Mouse (Mus musculus): Measurements from ENCODE around the gene Itga11.
A peak's percentile ranks its signal among the peaks of the same experiment; 100 is the strongest.
"Not testable (repeated sequence)": the region's sequence is repeated elsewhere in the genome, so short reads cannot be mapped to it uniquely, and the experiment has no call there.

Itga11 gene

DNA sequence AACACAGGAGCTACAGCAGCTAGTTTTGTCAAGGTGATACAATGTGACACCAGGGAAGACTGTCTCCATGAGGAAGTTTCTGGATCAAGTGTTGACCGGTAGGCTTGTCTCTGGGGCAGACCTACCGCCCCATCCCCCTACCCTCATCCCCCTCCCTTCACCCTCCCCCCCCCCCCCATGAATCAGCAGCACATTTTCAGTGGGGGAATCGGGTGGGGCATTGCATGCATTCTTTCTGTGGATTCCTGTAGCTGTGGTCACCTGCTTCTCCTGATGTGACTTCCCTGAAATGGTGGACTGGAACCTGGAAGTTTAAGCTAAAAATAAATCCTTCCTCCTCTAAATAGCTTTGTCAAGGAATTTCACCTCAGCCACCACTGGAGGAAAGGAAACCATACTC lies 141.9 kb downstream of the Itga11 start:
- DNase-seq (ENCODE audit: low spot score): no peak

DNA sequence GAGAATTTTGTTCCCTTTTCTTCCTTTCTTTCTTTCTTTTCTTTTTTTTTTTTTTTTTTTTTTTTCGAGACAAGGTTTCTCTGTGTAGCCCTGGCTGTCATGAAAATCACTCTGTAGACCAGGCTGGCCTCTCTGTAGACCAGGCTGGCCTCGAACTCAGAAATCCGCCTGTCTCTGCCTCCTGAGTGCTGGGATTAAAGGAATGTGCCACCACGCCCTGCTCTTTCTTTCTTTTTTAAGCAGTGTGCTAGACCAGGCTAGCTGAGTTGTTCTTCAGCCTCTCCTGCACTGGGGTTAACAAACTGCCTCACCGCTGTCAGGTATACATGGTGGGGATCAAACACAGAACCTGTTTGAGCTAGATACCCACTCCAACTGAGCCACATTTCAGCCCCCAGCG lies 142.3 kb downstream of the Itga11 start:
- DNase-seq (ENCODE audit: low spot score): not testable (repeated sequence)

DNA sequence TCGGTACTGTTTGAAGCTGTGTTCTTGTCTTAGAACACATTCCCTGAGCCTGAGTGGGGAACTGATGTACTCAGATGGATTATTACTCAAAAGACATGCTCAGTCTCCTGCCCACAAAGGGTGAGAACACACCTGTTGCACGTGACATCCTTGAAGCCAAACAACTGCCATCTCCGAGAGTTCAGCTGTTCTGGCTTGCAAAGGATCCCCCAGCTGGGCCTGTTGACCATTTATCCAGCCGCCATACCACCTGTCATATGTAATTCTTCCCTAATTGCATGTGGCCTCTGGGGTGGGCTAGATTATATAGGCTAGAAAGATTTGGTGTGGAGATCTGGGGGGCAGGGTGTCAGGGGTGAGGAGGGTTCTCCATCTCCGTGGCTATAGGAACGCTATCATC lies 143.2 kb downstream of the Itga11 start:
- DNase-seq (ENCODE audit: low spot score): no peak

DNA sequence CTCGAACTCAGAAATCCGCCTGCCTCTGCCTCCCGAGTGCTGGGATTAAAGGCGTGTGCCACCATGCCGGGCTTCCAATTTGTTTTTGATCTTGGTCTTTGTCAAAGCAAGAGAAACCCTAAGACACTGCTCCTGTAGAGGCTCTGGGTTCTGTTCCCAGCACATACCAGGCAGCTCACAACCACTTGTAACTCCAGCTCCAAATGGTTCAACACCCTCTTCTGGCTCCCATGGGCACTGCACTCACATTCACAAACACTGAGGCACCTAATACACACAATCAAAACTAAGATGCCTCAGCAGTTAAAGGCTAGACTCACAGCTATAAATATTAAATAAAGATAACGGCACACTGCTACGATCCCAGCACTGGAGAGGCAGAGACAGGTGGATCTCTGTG lies 144.2 kb downstream of the Itga11 start:
- no peak for DNase-seq (ENCODE audit: low spot score)

DNA sequence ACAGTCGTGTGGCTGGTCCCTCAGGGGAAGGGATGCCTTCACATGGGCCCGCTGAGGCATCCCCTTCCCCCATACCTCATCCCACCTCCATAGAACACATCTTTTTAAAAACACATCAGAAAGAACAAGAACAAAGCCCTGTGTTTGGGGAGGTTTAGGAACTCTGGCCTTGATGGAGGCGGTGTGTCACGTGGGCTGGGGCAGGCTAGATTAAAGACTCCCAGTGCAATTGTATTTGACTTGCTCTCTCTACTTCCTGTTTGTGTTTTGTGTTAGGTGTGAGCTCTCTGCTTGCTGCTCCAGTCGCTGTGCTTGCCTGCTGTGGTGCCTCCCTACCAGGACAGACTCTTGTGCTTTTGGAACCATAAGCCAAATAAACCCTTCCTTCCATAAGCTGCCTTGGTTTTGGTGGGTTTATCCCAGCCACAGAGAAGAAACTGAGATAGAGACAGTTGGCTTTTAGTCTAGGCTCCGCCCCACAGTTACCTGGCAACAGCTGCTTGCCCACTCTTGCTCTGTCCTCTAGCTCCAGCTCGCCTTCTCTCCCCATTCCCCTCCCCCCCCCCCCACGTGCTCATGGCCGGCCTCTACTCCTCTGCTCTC lies 148.3 kb downstream of the Itga11 start:
- no peak for DNase-seq (ENCODE audit: low spot score)

DNA sequence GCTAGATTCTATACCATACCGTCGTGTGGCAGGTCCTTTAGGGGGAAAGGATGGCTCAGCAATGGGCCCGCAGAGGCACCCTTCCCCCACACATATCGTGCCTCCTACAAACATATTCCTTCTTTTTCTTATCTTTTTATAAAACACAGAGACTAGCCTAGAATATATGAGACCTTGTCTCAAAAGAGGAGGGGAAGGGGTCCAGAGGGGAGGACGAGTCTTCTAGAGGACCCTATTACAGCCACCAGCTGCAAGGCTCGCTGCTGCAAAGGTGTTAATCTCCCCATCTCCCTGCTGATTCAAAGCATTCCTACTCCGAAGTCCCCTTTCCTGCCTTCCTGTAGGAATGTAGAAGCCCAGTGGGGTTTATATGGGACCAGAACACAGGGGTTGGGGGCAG lies 148.8 kb downstream of the Itga11 start:
- no peak for DNase-seq (ENCODE audit: low spot score)

DNA sequence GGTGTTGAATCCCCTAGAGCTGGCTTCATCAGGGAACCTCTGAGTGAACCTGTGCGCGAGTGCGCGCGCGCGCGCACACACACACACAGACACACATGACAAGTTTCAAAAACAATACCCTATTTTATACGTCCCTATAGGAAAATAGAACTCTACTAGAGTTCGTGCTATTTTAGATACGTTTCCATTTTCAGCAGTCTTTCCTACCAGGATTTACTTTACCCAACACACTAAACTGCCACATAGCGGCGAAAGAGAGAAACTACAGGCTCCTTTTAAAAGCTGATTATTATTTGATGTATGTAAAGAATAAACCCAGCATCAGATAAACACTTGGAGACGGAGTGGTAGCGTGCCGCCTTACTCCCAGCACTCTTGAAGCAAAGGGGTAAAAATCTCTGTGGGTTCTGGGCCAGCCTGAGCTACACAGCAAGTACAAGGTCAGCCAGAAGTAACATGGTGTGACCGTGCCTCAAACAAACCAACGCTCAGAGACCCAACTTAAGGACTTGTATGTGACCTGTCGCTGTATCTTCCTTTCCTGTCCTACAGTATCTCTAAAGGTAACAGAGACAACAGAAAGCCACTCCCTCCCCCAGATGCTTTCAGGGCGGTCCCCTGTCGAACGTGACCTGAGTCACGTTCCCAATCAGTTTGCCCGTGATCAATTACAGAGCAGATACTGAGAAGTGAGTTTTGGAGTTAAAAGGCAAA lies 150.5 kb downstream of the Itga11 start:
- DNase-seq (ENCODE audit: low spot score): no peak

DNA sequence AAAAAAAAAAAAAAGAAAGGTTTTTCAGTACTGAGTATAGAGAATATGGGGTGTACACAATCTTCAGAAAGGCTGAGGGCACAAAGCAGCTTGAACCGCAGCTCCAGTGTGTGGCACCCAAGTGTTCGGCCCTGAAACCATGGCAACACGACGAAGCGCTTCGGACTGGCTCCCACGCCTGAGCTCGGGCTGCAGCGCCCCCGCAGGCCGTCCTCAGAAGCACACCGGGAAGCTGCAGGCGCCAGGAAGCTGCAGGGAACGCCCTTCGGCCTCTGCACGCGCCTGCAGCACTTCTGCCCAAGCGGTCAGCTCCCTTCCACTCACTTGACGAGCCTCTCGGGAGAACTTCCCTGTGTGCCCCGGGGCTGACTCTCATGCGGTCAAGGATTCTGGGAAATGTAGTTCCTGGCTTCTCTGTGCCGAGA lies 151.0 kb downstream of the Itga11 start:
- peak; percentile 82 for DNase-seq (ENCODE audit: low spot score)

DNA sequence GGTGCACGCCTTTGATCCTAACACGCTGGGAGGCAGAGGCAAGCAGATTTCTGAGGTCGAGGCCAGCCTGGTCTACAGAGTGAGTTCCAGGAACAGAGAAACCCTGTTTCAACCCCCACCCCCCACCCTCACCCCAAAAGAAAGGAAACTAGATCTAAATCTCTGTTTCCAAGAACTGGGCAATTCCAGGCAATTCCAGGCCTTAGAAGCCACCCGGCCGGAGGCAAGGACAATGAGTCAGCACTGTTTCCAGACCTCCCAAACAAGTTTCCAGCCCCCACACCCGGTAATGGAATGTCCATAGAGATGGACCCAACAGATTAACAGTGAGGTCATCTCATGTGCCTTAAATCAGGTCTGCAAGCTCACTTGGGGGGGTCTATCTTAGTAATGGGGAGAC lies 152.3 kb downstream of the Itga11 start:
- DNase-seq (ENCODE audit: low spot score): no peak

Data from layer of hippocampus, adult 9-10 months (tissue).